Mouse (Mus musculus): ENCODE measurements at regions not wholly inside any gene's neighbourhood (a gene's known extent, or its start where the extent isn't known, plus 50 kb on each side); places are given as distances from the start of the nearest gene placed in this dataset.

DNA sequence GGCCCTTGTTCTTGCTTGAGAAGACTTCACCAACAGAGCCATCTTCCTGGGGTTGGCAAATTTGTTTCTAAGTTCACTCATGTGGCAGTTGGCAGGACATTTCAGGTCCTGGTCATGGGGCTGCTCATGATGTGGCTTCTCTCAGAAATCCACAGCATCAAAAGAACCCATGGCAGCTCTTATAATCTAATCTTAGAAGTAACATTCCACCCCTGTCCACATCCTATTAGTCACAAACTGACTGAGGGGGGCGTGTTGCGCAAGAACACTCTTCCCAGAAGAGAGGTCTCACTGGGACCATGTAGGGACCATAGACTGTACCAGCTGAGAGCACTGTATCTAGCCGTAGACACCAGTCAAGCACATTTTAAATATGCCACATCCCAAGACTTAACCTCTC lies 75.6 kb upstream of the Gli2 start:
- TF ChIP-seq CTCF (IDR thresholded peaks at IDR 0.05; ENCODE audit: low read depth), result no peak
- no peak for TF ChIP-seq EP300 (IDR thresholded peaks at IDR 0.05; ENCODE audit: low read depth)

Measured in liver, postnatal 0 days (tissue).